ENCODE assay signal across 9 mouse cellular contexts in genomic region chr10:95142844-95143435, GRCm38 (mm10).
DNase-seq lines count a peak whose midpoint lies in the region; ATAC-seq lines count a peak whose summit lies in the region.
"Had no signal": no experiment of that assay in that cellular context is flagged by ENCODE, and none has a peak within 500 bp of the region (broad histone marks: within the 10 kb centered on the region; RNA-seq: fewer than 3 reads in every experiment).

No protein-coding gene starts in this region.

- no peak overlapping the region for H3K4me3 ChIP-seq in hindbrain, embryonic 10.5 days
- no peak overlapping the region for H3K4me3 ChIP-seq in lung, embryonic 15.5 days
- H3K4me3 ChIP-seq: liver, embryonic 13.5 days had no signal

- peak overlapping the region; percentile 34; the same call in 1 of the 2 replicates for H3K4me2 ChIP-seq in lung, embryonic 15.5 days
- H3K4me2 ChIP-seq: liver, embryonic 13.5 days had no signal

- 45% methylated on average over 11 of the region's 11 CpGs for WGBS in hindbrain, embryonic 10.5 days
- 15% methylated on average over 11 of the region's 11 CpGs for WGBS in lung, embryonic 15.5 days

- no peaks in the 10 kb centered on the region for H3K36me3 ChIP-seq in hindbrain, embryonic 10.5 days
- H3K36me3 ChIP-seq in lung, embryonic 15.5 days = no peaks in the 10 kb centered on the region
- H3K36me3 ChIP-seq: liver, embryonic 13.5 days had no signal

- DNase-seq in MN1 (ENCODE audit: low spot score) = peak; percentile 87
- DNase-seq in cerebellum, adult 9-10 months = peak; percentile 78
- DNase-seq in frontal cortex, postnatal 25 days (ENCODE audit: low spot score in 2 of 2) = peak; percentile 38 to 42
- DNase-seq in hindbrain, embryonic 10.5 days (ENCODE audit: low spot score) = peak; percentile 18
- peak; percentile 49 to 54 for DNase-seq in layer of hippocampus, adult 8-10 months (ENCODE audit: low spot score in 2 of 2)
- peak; percentile 67 for DNase-seq in ovary, postnatal 36 days (ENCODE audit: low spot score)
- no peak for DNase-seq in B cell, adult 2 months
- DNase-seq: liver, embryonic 13.5 days had no signal

- H3K27me3 ChIP-seq in hindbrain, embryonic 10.5 days (ENCODE audit: insufficient read depth, poor library complexity, severe bottlenecking) = no peaks in the 10 kb centered on the region
- no peaks in the 10 kb centered on the region for H3K27me3 ChIP-seq in lung, embryonic 15.5 days
- H3K27me3 ChIP-seq: liver, embryonic 13.5 days had no signal

- no peak overlapping the region for H3K9ac ChIP-seq in lung, embryonic 15.5 days
- H3K9ac ChIP-seq: liver, embryonic 13.5 days had no signal

- ATAC-seq in lung, embryonic 15.5 days (ENCODE audit: borderline replicate concordance, extremely low read depth, low FRiP score, low TSS enrichment) = peak; percentile 82

- H3K4me1 ChIP-seq in hindbrain, embryonic 10.5 days (replicated peaks) = peaks cover 58% of the 10 kb centered on the region
- H3K4me1 ChIP-seq in lung, embryonic 15.5 days = peaks cover 73% of the 10 kb centered on the region

- H3K9me3 ChIP-seq in hindbrain, embryonic 10.5 days = no peaks in the 10 kb centered on the region
- H3K9me3 ChIP-seq in lung, embryonic 15.5 days = no peaks in the 10 kb centered on the region
- H3K9me3 ChIP-seq: liver, embryonic 13.5 days had no signal

- H3K27ac ChIP-seq in hindbrain, embryonic 10.5 days = peak overlapping the region; percentile 85
- peak overlapping the region; percentile 93 for H3K27ac ChIP-seq in lung, embryonic 15.5 days
- H3K27ac ChIP-seq: liver, embryonic 13.5 days had no signal

Comparison
In these comparisons a context has a peak if more than half of its experiments do, and no peak if none do; other contexts are left out.
1. DNase-seq: peak in MN1 (single experiment), cerebellum, adult 9-10 months (single experiment), frontal cortex, postnatal 25 days (2 of 2), hindbrain, embryonic 10.5 days (single experiment), layer of hippocampus, adult 8-10 months (2 of 2) and ovary, postnatal 36 days (single experiment); none in B cell, adult 2 months (0 of 2).